Mouse (Mus musculus): ENCODE data around the gene Zscan26.
A peak's percentile ranks its signal among the peaks of the same experiment; 100 is the strongest.
"Not testable (repeated sequence)": the region's sequence is repeated elsewhere in the genome, so short reads cannot be mapped to it uniquely, and the experiment has no call there.

The Zscan26 gene

GRCm38 (mm10) chr13:21453449-21453848 lies at the start of gene Zscan26:
Gene Zscan26 (minus strand): TSS chr13:21453730.
- peak; percentile 64 for DNase-seq

- no peak for DNase-seq
Observed at GRCm38 (mm10) chr13:21502296-21502695, 48.8 kb upstream of the Zscan26 start.

GRCm38 (mm10) chr13:21501182-21501581 lies 47.7 kb upstream of the Zscan26 start, which contains the start of gene Gm11273:
Gene Gm11273 (minus strand): TSS chr13:21501418.
- DNase-seq, result not testable (repeated sequence)

- DNase-seq, result peak; percentile 7
Observed at GRCm38 (mm10) chr13:21495080-21495479, 41.5 kb upstream of the Zscan26 start, which contains the start of gene AK157302. Gene AK157302 (plus strand): TSS chr13:21495223.

- DNase-seq, result no peak
Observed at GRCm38 (mm10) chr13:21492847-21493246, 39.3 kb upstream of the Zscan26 start.

- DNase-seq, result no peak
Observed at GRCm38 (mm10) chr13:21486881-21487280, 33.4 kb upstream of the Zscan26 start.

GRCm38 (mm10) chr13:21478759-21479670 lies 25.5 kb upstream of the Zscan26 start, which contains the start of the genes Zkscan4 and Gm10065:
Gene Zkscan4 (plus strand): TSS chr13:21478907.
Gene Gm10065 (minus strand): TSS chr13:21479441.
- peak; percentile 69 for DNase-seq

GRCm38 (mm10) chr13:21472427-21472826 lies 18.9 kb upstream of the Zscan26 start:
- DNase-seq, result no peak

- DNase-seq, result no peak
Observed at GRCm38 (mm10) chr13:21469097-21469496, 15.6 kb upstream of the Zscan26 start.

- peak; percentile 73 for DNase-seq
Observed at GRCm38 (mm10) chr13:21468061-21469019, 14.8 kb upstream of the Zscan26 start, which contains the start of gene Nkapl. Gene Nkapl (minus strand): TSS chr13:21468509.

- no peak for DNase-seq
Observed at GRCm38 (mm10) chr13:21467336-21467735, 13.8 kb upstream of the Zscan26 start.

- not testable (repeated sequence) for DNase-seq
Observed at GRCm38 (mm10) chr13:21462516-21462915, 9.0 kb upstream of the Zscan26 start.

GRCm38 (mm10) chr13:21456347-21456746 lies 2.8 kb upstream of the Zscan26 start:
- DNase-seq, result no peak

- DNase-seq, result no peak
Observed at GRCm38 (mm10) chr13:21454133-21454532, 603 bp upstream of the Zscan26 start.

GRCm38 (mm10) chr13:21453042-21453441 lies 488 bp downstream of the Zscan26 start:
- DNase-seq, result no peak

- no peak for DNase-seq
Observed at GRCm38 (mm10) chr13:21447856-21448614, 5.5 kb downstream of the Zscan26 start.

- DNase-seq, result no peak
Observed at GRCm38 (mm10) chr13:21446796-21447195, 6.7 kb downstream of the Zscan26 start.

GRCm38 (mm10) chr13:21441207-21441572 lies 12.3 kb downstream of the Zscan26 start:
- no peak for DNase-seq

GRCm38 (mm10) chr13:21440503-21441206 lies 12.9 kb downstream of the Zscan26 start, which contains the start of gene Pgbd1:
Gene Pgbd1 (minus strand): TSS chr13:21441058.
- DNase-seq, result peak; percentile 78

GRCm38 (mm10) chr13:21435476-21435875 lies 18.1 kb downstream of the Zscan26 start:
- DNase-seq, result no peak

- no peak for DNase-seq
Observed at GRCm38 (mm10) chr13:21427631-21428030, 25.9 kb downstream of the Zscan26 start.

Data from right cerebral cortex, postnatal 4 days (tissue).